Mouse (Mus musculus): ENCODE data around the gene Rchy1. TPM values are rescaled to one million over a fixed set of nuclear protein-coding genes. Genes with fewer than 3 reads are reported as not detected.
"Not testable (repeated sequence)": the region's sequence is repeated elsewhere in the genome, so short reads cannot be mapped to it uniquely, and the experiment has no call there.

The Rchy1 gene
- polyA plus RNA-seq, 1 experiment from 2014 or later: 70.0 TPM

DNA sequence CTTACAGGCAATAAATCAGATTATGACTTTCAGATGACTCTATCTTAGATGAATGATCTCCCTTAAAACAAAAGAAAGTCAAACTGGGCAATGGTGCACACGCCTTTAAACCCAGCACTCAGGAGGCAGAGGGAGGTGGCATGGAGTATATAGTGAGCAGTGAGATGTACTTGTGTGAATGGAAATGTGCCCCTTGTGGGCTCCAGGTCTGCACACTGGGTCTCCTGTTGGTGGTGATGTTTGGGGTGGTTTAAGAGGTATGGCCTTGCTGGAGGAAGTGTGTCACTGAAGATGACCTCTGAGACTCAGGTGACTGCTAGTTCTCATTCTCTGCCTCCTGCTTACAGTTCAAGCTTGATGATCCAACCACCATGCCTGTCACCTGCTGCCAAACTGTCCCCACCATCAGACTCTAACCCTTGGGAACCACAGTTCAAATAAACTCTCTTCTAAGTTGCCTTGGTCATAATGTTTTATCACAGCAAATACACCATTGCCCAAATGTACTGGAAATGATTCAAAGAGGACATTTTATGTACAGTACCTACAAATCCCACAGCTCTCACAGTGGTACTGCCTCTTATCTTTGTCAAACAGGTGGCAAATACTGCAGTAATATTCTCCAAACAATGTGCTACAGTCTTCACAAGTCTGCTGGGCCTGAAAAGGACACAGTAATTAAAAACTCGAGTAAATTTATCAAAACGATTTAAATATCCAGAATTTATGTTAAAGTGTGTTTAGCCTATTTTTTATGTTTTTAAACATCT, 5.7 kb downstream of the Rchy1 start:
- Histone ChIP-seq H3K4me2 (no peak overlapping the region), H3K9me3 (replicated peaks) (no peaks in the 10 kb centered on the region), H3K27me3 (no peaks in the 10 kb centered on the region), H3K36me3 (ENCODE audit: poor library complexity, severe bottlenecking) (peaks cover 28% of the 10 kb centered on the region), H3K9ac (no peak overlapping the region), H3K4me1 (peaks cover 22% of the 10 kb centered on the region), H3K4me3 (no peak overlapping the region), H3K27ac (no peak overlapping the region)
- ATAC-seq: no peak
- WGBS: 92% methylated on average over 3 of the region's 3 CpGs

DNA sequence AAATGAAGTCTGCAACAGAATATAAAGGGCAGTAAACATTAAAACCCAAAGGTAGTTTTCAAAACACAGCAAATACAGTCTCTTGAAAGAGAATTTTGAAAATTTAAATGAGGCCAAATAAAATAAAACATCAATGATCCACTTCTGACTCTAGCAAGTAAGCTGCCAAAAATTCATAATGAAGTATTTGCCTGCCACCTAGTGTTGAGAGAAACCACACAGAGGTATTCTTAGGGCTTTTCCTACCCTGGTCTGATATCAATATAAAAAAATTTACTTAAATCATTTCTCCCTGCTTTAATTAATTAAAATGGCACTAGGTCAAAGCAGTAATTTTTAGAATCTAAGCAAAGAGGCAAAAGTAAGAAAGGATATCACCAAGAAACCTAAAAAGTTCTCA, 11.5 kb downstream of the Rchy1 start:
- ATAC-seq: no peak
- peaks cover 62% of the 10 kb centered on the region for H3K36me3 ChIP-seq (ENCODE audit: poor library complexity, severe bottlenecking)
- no peak overlapping the region for H3K4me3 ChIP-seq
- no peak overlapping the region for H3K27ac ChIP-seq
- no peaks in the 10 kb centered on the region for H3K27me3 ChIP-seq
- H3K4me2 ChIP-seq: no peak overlapping the region
- no peaks in the 10 kb centered on the region for H3K4me1 ChIP-seq
- H3K9ac ChIP-seq: no peak overlapping the region
- H3K9me3 ChIP-seq (replicated peaks): no peaks in the 10 kb centered on the region

DNA sequence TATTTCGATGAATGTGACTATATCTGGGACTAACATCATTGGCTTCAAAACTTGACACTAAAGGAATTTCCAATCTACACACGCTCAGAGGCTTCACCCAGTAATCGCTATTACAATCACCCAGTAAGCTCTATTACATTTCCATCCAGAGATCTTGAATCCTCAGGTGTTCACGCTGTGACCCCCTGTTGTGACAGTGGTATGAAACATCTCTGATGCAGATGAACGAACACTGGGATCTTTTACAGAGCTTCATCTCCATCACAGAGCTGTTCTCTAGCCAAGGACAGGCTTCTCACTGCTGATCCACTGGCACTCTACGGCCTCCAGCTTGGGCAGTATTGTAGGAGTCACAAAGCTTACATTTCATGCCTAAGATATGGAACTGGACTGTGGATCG, 13.4 kb downstream of the Rchy1 start:
- Histone ChIP-seq H3K9me3 (replicated peaks) (no peaks in the 10 kb centered on the region), H3K4me3 (no peak overlapping the region), H3K27ac (no peak overlapping the region), H3K4me2 (no peak overlapping the region), H3K9ac (no peak overlapping the region), H3K27me3 (no peaks in the 10 kb centered on the region), H3K4me1 (no peaks in the 10 kb centered on the region), H3K36me3 (ENCODE audit: poor library complexity, severe bottlenecking) (peaks cover 56% of the 10 kb centered on the region)
- ATAC-seq: no peak
- WGBS: 91% methylated on average over 7 of the region's 7 CpGs

DNA sequence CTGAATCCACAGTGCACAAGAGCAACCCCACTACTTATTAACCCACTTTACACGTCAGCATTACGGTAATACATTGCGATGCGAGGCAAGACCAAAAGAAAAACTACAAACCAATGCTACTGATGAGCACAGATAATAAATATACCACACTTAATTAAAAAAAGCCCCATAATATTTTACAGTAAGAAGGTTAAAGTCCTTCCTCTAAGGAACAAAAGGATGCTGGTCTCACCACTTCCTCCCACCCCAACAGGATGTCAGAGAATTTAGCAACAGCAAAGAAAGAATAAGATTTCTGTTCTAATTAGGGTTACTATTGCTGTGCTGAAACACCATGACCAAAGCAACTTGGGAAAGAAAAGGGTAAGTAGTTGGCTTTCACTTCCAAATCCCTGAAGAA, 15.9 kb downstream of the Rchy1 start:
- Histone ChIP-seq H3K4me2 (no peak overlapping the region), H3K9ac (no peak overlapping the region), H3K4me1 (no peaks in the 10 kb centered on the region), H3K4me3 (no peak overlapping the region), H3K27ac (no peak overlapping the region), H3K27me3 (no peaks in the 10 kb centered on the region), H3K9me3 (replicated peaks) (no peaks in the 10 kb centered on the region), H3K36me3 (ENCODE audit: poor library complexity, severe bottlenecking) (peaks cover 46% of the 10 kb centered on the region)
- ATAC-seq: no peak
- 98% methylated on average over 4 of the region's 4 CpGs for WGBS

DNA sequence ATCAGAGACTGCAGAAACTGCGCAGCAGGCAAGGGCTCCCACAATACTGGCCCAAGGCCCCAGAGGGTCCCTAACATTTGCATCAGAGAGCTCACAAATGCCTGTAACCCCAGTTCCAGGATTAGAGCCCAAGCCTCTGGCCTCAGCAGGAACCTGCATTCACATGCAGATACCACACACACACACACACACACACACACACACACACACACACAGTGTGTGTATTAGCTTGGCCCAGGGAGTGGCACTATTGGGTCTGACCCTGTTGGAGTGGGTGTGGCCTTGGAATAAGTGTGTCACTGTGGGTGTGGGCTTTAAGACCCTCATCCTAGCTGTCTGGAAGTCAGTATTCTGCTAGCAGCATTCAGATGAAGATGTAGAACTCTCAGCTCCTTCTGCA, 17.3 kb downstream of the Rchy1 start:
- 70% methylated on average over 1 of the region's 1 CpGs for WGBS

DNA sequence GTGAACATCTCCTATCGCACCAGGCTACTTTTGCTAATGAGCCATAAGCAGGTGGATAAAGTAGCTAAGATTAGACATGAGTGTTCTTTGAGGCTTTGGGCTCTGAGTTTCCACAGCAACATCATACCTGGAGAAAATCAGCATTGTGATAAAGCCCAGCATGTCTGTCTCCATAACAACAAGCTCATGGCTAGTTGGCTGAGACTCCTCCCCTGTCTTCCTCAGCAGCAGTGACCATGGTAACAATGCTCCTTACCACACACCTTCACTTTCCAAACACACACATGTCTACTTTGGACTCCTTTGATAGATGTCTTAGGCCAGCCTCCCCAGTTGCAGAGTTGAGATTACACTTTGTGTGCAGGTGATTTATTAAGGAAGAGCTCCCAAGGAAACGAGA, 49.6 kb downstream of the Rchy1 start:
- ATAC-seq: peak; percentile 57; the same call in 1 of the 2 replicates
- H3K4me3 ChIP-seq: no peak overlapping the region
- H3K27ac ChIP-seq: no peak overlapping the region
- 83% methylated on average over 2 of the region's 2 CpGs for WGBS
- no peak overlapping the region for H3K4me2 ChIP-seq
- H3K4me1 ChIP-seq: 0 out of 2 replicates have a peak, but pooled peaks cover 4% of the 10 kb centered on the region
- no peaks in the 10 kb centered on the region for H3K9me3 ChIP-seq (replicated peaks)
- no peaks in the 10 kb centered on the region for H3K36me3 ChIP-seq (ENCODE audit: poor library complexity, severe bottlenecking)
- H3K27me3 ChIP-seq: no peaks in the 10 kb centered on the region
- H3K9ac ChIP-seq: no peak overlapping the region

More for the DNA sequence above, 17.3 kb downstream of the Rchy1 start:
- H3K27me3 ChIP-seq; H3K27ac ChIP-seq; ATAC-seq; H3K9me3 ChIP-seq (replicated peaks); H3K4me2 ChIP-seq; H3K4me3 ChIP-seq; H3K4me1 ChIP-seq; H3K9ac ChIP-seq: not testable (repeated sequence)
- H3K36me3 ChIP-seq (ENCODE audit: poor library complexity, severe bottlenecking): peaks cover 38% of the 10 kb centered on the region

DNA sequence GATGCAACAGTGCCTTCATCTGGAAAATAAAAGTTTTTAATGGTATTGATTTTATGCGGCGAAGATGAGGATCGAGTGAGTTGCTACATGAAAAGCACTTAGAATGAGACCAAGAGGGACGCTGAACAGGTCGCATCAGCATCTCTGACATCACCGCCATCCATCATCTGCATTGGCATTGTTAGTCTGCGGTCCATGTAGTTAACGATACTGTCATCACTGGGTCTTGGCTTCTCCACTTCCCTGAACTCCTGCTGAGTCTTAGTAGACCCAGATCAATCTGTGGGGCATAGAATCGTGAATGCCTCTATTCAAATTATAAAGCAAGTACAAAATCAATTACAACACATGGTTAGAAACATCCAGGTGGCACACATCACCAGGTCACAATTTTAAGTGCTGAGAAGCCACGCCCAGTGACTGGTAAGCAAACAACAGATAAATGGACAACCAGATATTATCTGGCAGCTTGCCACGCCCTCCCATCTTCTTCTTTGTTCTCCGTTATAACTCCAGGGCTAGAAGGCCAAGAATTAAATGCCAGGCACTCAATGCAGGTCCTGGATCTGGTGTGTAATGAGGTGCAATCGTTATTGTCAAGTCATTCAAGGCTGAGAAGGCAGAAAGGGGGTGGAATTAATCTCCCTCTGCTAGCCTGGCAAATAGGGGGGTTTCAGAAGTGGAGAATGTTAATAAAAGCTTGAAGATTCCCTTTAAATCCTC, 51.3 kb downstream of the Rchy1 start:
- Histone ChIP-seq H3K4me1 (0 out of 2 replicates have a peak, but pooled peaks cover 4% of the 10 kb centered on the region), H3K9me3 (replicated peaks) (no peaks in the 10 kb centered on the region), H3K36me3 (ENCODE audit: poor library complexity, severe bottlenecking) (no peaks in the 10 kb centered on the region), H3K4me2 (no peak overlapping the region), H3K9ac (no peak overlapping the region), H3K27ac (no peak overlapping the region), H3K4me3 (no peak overlapping the region), H3K27me3 (no peaks in the 10 kb centered on the region)
- 0 out of 2 replicates have a peak, but pooled peaks have one; percentile 52 for ATAC-seq
- 64% methylated on average over 13 of the region's 13 CpGs for WGBS

DNA sequence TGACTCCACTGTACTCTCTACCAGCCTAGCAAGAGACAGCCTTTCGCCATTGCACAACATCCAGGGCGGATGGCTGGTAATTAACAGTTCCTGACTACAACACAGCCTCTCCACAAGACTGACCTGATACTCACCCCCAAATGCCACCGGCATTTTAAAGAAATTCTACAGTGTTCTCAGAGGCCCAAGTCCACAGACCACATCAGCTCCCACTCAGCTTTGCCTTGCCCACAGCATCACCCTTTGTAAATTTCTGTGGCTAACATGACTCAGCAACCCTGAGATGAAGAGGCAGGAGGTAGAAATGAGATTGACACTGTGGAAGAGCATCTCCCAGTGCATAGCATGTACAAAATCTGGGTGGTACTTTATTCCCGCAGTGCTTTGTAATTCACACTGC, 52.3 kb downstream of the Rchy1 start:
- no peak for ATAC-seq
- Histone ChIP-seq H3K9ac (no peak overlapping the region), H3K4me2 (no peak overlapping the region), H3K36me3 (ENCODE audit: poor library complexity, severe bottlenecking) (no peaks in the 10 kb centered on the region), H3K4me3 (no peak overlapping the region), H3K4me1 (0 out of 2 replicates have a peak, but pooled peaks cover 4% of the 10 kb centered on the region), H3K27me3 (no peaks in the 10 kb centered on the region), H3K9me3 (replicated peaks) (no peaks in the 10 kb centered on the region), H3K27ac (no peak overlapping the region)
- WGBS: 90% methylated on average over 4 of the region's 4 CpGs

DNA sequence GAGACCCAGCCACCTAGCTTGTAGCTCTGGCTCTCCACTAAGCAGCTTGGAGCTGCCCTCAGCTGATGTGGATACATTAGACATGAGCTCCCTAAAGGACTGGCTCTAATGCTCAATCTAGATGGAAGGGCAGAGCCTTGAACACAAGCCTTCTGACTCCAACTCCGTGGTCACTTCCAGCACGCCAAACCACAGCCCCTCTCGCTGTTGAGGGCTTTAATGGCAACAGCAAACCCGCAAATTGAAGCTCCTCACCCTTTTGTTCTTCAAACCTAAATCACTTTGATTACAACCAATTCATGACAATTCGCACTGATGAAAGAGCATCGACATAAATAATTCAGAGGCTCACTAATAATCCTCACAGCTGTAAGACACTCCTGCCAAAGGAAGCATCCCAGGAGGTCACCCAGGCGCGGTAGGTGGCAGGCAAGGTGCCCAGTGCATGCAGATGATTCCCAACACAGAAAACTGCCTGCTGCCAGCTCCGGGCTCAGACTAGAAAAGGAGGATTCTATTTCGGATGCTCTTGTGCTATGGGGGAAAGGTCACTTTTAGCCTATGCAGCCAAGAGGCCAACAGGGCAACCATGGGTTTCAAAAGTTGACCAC, 53.8 kb downstream of the Rchy1 start:
- Histone ChIP-seq H3K4me3 (no peak overlapping the region), H3K4me1 (0 out of 2 replicates have a peak, but pooled peaks cover 4% of the 10 kb centered on the region), H3K27me3 (no peaks in the 10 kb centered on the region), H3K4me2 (no peak overlapping the region), H3K36me3 (ENCODE audit: poor library complexity, severe bottlenecking) (no peaks in the 10 kb centered on the region), H3K27ac (no peak overlapping the region), H3K9ac (no peak overlapping the region), H3K9me3 (replicated peaks) (no peaks in the 10 kb centered on the region)
- ATAC-seq: no peak
- 52% methylated on average over 10 of the region's 10 CpGs for WGBS

Other genes with a start within 250 kb of the Rchy1 start
- not detected in 2 replicates for gene Odaph, start 24.4 kb upstream of the Rchy1 start, polyA plus RNA-seq (2015; fragmentation: Nextera tagmentation; extraction: Ambion mirVana)
- 1.4 and 2.1 TPM in 2 replicates for gene Cdkl2, start 80.8 kb upstream of the Rchy1 start, polyA plus RNA-seq (2015; fragmentation: Nextera tagmentation; extraction: Ambion mirVana)
- 337 and 342 TPM in 2 replicates for gene G3bp2, start 120.7 kb upstream of the Rchy1 start, polyA plus RNA-seq (2015; fragmentation: Nextera tagmentation; extraction: Ambion mirVana)
- 42.6 and 43.9 TPM in 2 replicates for gene Uso1, start 174.9 kb upstream of the Rchy1 start, polyA plus RNA-seq (2015; fragmentation: Nextera tagmentation; extraction: Ambion mirVana)

Measured in forebrain, embryonic 13.5 days (tissue).